Mouse (Mus musculus) testis, adult 2 months (tissue): ENCODE results near the gene Glg1.

Source experiments
- CTCF ChIP-seq: fragments of 200-500 bp; IDR thresholded peaks from 2 replicates; pipeline ENCODE4 v1.5.1; 2012; ENCODE audit warnings: low read depth, mild to moderate bottlenecking, inconsistent platforms, low read length, moderate library complexity; ENCODE audit not compliant: control insufficient read depth, insufficient read depth, insufficient replicate concordance
- POLR2A ChIP-seq: fragments of 200-500 bp; IDR thresholded peaks from 2 replicates; pipeline ENCODE4 v1.6.1; 2012; ENCODE audit warnings: low read depth, mild to moderate bottlenecking, inconsistent platforms, low read length, moderate library complexity; ENCODE audit not compliant: control insufficient read depth

- no peak for TF ChIP-seq CTCF
- TF ChIP-seq POLR2A = no peak
These were observed 71.5 kb downstream of the Glg1 start for GRCm38 (mm10) chr8:111187470-111187869.
